Mouse (Mus musculus) large intestine, adult 2 months (tissue): ENCODE results near the gene Arhgap31. TPM values are rescaled to one million over a fixed set of nuclear protein-coding genes. Genes with fewer than 3 reads are reported as not detected.

Experiments used
- DNase-seq: peaks from one replicate; pipeline ENCODE4 v3.0.0-alpha.2; 2012; ENCODE audit warnings: low read depth, low spot score
- WGBS: fragments of 180-500 bp; shearing (Covaris S2); methylation state at CpG from one replicate; pipeline ENCODE4 v1.1.7; 2018; 5-methylcytosine and 5-hydroxymethylcytosine counted together
- polyA plus RNA-seq: library from polyadenylated mRNA; depleted of rRNA; stranded (reverse); fragments of >200 nt; gene quantifications from 2 replicates; pipeline ENCODE4 v1.2.3, GENCODE M21; 2012

Gene Arhgap31
- polyA plus RNA-seq, 1 experiment = 2.1 TPM

DNA sequence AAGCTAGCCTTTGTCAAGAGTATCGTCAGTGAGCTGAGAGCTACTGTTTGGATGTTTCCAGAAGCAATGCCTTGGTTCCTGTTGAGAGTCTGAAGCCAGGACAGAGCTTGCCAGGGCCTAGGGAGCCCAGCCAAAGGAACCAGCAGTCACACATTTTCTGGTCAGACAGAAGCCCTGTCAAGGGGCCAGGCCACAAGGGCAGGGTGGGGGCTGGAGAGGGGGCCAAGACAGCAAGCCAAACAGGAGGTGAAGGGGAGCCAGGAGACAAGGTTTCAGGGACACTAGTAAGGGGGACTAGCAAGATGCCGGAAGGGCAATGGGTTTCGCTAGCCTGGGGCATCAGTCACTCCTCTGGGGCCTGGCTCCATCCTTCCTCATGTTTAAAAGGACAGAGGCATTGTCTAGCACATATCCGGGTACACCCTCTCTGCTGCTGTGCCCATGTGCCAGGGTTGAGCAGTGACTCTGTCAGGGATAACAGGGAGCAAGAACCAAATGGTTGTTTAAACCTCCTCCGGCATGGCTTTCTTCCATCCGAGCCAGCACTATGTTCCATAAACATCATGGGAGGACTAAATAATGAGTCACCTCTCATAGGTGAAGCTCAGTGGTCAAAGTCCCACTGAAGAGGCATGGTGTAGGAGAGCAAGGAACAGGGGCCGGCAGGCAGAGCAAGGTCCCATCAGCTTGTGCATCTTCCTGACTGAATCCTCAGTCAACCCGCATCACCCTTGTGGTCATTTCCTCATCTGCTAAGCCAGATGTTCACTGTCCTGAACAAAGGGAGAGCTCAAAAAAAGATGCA is 44.0 kb downstream of the Arhgap31 start:
- 75% methylated on average over 8 of the region's 8 CpGs for WGBS
- DNase-seq = no peak

DNA sequence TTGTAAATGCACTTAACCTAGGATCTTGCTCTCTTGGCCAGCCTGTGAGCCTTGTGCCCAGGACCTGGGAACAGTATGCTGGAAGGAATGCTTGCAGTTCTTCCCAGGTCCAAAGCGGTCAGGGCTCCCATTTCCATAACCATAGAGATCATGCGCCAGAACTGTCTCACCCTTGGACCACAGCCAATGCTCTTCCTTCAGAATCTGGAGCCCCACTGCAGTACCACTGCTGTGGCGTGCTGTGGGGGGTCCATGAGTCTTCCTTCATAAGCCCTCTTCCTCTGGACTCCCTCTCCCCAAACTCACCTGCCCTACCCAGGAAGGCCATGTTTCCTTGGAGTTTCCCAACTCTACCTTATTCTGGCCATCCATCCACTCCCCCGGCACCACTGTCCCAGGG is 46.6 kb downstream of the Arhgap31 start:
- 88% methylated on average over 4 of the region's 4 CpGs for WGBS

DNA sequence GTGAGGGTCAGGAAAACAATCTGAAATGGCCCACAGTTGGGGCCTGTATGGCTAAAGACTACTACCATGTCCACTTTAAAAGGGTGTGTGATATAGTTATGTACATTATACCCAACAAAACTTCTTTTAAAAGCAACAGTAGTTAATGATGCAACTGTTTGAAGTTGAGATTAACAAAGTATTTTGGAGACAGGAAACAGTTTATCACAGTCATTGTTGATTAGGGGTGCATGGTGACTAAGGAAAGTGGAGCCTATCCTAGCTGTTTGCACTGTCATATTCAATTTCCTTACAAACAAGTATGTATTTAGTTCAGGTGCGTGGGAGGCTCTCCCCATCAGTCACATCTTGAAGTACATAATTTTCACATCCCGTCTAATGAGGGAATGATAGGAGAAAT is 47.1 kb downstream of the Arhgap31 start:
- no peak for DNase-seq
- 83% methylated on average over 2 of the region's 2 CpGs for WGBS

More for the DNA sequence above, 46.6 kb downstream of the Arhgap31 start:
- no peak for DNase-seq

DNA sequence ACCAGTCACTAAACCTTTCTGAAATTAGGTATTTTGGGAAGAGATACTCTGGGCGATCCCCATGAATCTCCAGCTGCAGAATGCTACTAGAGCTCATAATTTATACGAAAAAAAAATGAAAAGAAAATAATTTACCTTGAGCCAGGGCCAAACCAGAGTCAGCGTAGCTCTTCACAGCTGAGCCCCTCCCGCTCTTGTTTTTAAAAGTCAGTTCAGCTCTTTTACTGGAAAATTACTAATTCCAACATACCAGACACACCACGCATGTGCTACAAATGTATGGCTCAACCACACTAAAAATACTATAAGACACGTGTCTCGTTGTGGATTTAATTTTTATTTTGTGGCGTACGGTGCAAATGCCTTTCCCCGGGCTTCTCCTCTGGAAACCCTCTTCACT is 50.5 kb downstream of the Arhgap31 start:
- WGBS = 76% methylated on average over 10 of the region's 10 CpGs
- DNase-seq = no peak

DNA sequence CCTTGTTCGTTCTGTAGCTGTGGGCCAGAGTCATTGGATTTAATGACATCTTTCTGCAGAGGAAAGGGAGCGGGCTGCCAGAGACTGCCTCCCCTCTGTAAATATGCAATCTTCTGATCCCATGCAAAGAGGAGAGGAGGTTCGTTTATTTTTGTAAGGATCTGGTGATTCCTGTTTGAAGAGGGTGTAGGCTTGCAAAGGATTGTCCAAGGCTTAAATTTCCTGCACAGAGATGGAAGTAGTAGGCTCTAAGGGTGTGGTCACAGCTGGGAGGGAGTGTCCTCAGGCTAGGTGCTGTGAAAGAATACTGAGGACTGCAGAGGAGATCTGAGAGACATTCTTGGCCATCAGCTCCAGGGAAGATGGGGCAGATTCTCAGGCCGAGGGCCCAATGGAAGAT is 58.8 kb downstream of the Arhgap31 start:
- DNase-seq = no peak
- 37% methylated on average over 4 of the region's 4 CpGs for whole genome bisulfite sequencing

DNA sequence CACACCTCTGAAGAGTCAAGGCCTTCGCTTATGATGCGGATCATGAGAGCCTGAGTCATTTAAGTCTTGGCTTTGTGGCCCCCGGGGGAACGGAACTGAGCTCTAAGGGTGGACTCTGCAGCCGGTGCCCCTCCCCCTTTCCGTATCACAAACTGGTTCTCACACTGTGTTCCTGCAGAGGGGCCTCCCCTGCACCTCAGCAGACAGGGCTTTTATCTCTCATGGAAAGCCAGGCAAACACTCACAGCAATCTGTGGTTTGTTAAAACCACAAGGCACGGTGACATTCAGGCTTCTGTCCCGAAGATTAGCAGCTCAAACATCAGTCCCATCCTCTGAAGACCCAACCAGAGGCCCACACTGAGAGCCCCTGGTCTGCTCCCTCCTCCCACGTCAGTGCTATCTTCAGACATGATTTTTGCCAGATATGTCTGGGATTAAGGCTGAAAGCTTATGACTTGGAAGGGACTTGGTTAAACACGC is 59.6 kb downstream of the Arhgap31 start:
- no peak for DNase-seq
- 50% methylated on average over 10 of the region's 10 CpGs for WGBS

DNA sequence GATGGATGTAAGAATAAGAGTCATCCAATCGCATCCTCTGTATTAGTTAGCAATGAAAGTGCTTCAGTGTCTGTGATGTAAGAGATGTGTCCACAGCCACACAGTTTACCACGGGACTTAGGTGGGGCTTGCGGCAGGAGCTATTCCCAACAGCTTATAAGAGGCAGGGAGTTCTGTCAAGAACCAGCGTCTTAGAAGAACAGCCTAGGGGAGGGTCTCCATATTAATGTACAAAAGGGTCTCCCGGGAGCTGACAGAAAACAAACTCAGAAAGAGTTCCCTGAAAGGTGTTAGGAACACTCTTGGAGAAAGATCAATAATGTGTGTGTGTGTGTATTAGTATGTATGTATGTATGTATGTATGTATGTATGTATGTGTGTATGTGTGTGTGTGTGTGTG is 60.4 kb downstream of the Arhgap31 start:
- no peak for DNase-seq
- WGBS = 88% methylated on average over 5 of the region's 5 CpGs

DNA sequence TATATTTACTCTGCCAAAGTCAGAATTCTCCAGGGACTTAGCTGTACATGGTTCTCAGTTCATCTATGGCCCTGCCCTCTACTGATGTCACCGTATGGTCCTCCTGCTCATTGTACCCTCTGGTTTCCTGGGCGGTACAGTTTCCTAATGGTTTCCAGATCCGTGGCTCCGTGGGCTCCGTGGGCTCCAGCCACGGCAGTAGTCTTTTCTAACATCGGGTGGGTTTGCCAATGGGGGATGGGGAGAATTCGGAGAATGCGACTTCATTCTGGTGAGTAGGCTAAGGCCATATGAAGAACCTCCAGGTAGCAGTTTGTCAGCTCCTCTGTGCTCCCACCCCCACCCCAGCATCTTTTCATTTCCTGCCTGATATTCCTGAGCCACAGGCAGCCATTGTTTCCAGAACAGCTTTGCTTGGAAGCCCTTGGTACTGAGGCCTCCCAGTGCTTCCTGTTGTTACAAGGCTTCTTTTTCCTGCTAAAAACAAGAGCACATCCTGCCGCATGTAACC is 61.3 kb downstream of the Arhgap31 start:
- no peak for DNase-seq
- 88% methylated on average over 10 of the region's 10 CpGs for WGBS

DNA sequence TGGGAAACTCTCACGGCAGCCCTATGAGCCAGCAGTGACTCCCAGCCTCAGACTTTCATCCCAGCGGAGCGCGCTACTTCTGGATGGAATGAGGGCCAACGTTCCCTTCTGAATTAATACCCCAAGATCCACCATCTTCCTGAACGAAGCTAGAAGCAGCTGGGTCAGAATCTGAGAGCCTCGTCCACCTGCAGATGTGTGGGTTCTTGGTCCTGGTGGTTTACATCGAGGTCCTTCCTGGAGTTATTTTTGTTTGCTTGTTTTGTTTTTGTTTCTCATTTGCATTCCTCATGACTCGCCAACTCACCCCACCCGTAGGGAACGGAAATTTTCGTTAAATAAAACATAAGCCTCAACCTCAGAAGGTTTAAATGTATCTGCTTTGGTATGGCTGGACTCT is 61.8 kb downstream of the Arhgap31 start:
- WGBS = 85% methylated on average over 12 of the region's 12 CpGs
- DNase-seq = no peak

DNA sequence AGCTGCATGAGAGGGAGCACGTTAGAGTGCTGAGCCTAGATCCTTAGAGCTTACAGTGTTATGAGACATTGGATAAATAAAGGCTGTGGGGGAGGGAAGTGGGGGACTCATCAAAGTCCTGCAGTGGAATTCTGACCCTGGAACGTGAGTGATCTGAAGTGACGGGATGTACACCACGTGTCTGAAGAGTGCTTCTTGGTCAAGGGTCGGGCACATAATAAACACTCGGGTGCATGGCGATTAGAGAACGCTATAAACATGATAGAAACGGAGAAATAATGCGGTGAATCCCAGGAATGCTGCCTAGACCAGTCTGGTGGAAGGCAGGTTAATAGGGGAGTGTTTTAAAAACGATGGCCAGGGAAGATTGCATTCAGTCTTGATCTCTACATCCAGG is 63.6 kb downstream of the Arhgap31 start:
- WGBS = 18% methylated on average over 11 of the region's 11 CpGs
- DNase-seq = no peak

DNA sequence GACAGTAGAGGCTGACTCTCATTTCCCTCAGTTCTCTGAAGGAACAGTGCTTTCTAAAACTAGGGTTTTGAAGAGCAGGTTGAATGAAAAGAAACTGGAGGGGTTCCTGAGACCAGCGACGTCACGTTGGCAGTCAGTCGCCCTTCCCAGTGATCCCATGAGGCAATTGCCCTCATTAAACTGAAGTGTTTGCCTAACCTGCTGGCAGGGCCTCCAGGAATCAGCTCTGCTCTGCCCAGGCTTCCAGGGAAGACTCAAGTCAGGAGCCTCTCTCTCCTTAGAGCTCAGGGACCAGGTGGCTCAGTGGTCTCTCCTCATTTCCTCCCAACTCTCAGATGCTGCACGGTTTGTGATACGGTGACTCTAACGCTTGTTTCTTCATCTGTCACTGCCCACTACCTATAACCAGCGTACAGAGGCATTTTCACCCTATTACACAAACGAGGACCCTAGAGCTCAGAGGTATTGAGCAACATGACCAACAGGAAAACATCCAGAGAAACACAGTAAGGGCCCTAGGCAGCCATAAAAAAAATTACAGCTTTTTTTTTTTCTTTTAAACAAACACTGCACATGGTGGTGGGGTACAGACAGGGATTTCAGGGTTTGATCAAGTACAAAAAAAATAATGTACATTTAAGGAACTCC is 64.2 kb downstream of the Arhgap31 start:
- WGBS = 28% methylated on average over 9 of the region's 9 CpGs
- peak; percentile 21 for DNase-seq

DNA sequence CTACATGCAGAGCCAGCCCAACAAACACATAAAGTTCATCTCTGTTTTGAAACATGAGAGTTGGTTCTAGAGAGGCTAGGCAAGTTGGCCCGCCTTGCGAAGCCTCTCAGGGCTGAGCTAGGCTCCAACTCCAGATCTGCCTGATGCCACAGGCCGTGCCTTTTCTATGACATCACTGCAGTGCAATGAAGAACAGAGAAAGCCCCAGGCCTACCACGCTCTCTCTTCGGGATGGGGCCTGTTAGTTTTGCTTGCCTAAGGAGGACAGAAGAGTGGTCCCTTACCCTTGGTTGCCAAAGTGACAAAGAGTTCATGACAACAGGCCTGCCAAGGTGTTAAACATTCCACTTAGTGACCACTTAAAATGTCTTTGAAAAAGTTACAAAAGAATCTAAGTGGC is 64.9 kb downstream of the Arhgap31 start:
- 83% methylated on average over 5 of the region's 5 CpGs for WGBS

DNA sequence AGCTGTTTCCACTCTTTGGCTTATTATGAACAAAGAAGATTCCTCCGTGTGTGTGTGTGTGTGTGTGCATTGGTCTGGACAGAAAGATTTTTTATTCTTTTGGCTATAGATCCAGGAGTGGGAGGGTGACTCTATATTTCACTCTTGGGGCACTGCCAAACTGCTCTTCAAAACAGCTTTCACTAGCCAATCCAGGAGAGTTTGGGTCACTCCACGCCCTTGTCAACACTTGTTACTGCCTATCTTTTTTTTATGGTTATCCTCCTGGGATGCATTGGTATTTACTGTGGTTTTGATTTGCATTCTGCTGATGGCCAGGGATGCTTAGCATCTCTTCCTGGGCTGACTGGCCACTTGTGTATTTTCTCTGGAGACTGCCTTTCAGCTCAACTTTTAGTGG is 68.6 kb downstream of the Arhgap31 start:
- 48% methylated on average over 2 of the region's 2 CpGs for WGBS
- no peak for DNase-seq

More for the DNA sequence above, 64.9 kb downstream of the Arhgap31 start:
- DNase-seq = no peak

DNA sequence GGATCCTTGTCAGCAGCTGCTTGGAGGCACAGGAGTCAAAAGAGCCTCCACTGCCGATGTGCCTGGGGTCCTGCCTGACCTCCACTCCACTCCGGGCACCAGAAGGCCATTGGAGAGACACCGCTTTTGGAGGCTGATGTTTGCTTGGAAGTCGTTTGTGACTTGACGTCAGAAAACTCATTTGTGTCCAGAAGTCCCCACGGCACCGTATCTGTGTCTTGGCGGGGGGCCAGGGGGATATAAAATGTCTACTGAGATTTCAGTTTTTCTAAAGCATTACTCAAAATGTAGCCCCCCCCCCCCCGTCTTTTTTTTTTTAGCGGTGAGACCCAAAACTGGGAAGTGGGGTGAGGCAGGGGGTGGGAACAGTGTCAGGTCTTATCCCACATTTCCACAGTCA is 76.0 kb downstream of the Arhgap31 start:
- WGBS = 66% methylated on average over 10 of the region's 10 CpGs
- no peak for DNase-seq

DNA sequence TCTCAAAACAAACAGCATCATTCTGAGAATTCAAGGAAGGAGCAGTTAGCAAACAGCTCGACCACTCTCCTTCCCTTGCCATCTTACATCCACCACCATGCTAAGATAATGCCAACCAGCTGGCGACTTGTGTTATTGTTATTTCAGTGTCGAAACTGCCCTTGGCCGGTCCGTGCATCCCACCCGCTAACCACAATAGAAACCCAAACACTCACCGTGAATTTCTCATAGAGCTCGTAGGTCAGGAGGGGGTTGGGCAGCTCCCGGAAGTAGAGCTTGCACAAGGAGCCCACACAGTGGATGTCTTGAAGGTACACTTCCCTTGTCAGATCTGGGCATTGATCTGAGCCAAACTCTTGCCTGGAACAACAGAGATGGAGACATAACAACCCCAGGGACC is 76.4 kb downstream of the Arhgap31 start:
- WGBS = 73% methylated on average over 9 of the region's 9 CpGs
- no peak for DNase-seq

DNA sequence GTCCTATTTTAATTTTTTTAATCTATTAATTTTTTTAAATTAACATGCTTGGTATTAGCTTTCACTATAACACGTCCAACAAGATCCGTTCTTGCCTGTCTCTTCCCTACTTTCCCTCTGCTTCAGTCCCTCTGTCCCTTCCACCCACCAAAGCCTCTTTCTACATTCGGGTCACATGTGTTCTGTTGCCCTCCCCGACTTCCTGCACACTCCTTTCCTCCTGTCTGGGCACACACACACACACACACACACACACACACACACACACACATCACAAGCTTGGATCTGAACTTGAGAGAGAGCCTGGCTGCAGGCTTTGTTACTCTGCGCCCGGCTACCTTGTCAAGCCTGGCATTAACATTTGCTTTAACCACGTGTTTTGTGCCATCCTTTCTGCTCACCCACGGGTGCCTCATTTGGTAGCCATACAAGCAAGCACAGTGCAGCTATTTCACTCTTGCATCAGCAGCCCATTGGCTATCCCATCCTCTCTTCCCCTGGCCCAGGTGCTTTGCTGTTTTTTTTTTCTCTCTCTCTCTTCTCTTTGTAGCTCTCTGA is 77.2 kb downstream of the Arhgap31 start:
- no peak for DNase-seq
- WGBS = 71% methylated on average over 8 of the region's 8 CpGs

DNA sequence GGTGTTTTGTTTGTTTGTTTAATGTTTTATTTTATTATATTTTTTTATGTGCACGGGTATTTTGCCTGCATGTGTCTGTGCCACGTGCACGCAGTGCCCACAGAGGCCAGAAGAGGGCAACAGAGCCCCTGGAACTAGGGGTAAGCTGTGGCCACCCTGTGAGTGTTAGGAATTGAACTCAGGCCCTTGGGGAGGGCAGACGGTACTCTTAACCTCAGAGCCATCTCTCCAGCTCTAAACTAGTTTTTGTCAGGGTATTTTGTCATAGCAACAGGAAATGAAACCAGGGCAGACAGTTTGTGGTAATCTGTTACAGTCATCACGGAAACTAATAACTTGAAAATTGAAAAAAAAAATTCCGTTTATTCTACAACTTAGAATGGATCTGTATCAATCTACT is 80.9 kb downstream of the Arhgap31 start:
- DNase-seq = no peak
- WGBS = 52% methylated on average over 6 of the region's 6 CpGs

DNA sequence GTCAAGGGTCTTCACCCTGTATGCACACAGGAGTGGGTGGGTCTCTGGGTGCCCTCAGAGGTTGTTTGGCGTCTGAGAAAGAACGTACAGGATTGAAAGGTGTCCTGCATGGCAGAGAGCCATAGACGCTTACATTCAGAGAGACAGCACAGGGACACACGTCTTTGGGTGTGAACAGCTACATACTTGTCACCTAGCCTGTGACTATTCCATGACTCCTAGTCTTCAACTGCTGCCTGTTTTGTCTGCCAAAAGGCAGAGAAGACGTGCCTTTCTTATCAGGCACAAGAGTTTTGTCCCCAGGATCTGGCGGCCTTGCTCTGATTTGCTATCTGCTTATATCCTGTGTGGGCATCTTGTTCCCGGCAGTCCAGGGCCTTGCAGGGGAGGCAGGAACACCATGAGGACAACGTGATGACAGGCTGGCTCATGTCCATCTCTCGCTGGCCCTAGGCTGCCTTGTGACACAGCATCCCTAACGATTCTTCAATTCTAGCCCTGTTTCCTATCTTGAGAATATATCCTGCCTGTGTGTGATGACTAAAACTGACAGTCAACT is 87.2 kb downstream of the Arhgap31 start:
- 78% methylated on average over 10 of the region's 10 CpGs for WGBS
- no peak for DNase-seq

DNA sequence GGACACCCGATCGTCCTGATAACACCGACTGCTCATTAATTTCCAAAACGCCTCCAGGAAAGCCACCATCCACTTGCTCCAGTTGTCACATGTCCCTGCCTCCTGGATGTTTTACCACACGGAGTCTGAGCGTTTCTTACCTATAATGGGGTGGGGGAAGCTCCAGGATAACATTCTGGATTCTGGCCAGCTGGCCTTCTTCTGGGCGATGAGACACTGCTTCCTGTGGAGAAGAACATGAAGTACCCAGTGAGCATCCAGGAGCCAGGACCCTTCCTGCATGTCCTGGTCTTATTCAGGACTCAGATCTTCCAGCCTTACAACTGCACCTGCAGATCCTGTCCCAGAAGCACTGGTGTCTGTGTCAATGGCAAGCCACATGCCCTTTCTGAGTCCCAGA is 87.7 kb downstream of the Arhgap31 start:
- DNase-seq = no peak
- 83% methylated on average over 7 of the region's 7 CpGs for WGBS

DNA sequence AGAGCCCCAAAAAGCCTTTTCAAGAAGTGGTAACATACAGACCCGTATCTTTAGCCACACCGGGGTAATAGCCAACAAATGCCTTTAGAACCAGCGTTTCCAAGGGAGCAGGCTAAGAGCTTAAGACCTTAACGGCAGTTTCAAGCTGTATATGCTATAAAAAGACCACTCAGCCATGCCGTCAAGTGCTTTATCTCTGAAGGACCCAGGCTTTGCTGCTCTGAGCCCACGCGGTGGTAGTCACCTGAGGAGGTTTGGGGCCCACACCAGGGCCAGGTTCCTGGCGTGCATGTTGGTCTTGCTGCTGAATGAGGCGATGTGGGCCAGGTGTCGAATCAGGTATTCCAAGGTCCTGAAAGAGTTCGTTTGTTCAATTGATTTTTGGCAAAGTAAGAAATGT is 88.8 kb downstream of the Arhgap31 start:
- 79% methylated on average over 11 of the region's 11 CpGs for WGBS
- DNase-seq = no peak
